Mouse (Mus musculus) liver, adult 2 months (tissue): ENCODE measurements at regions not wholly inside any gene's neighbourhood (a gene's known extent, or its start where the extent isn't known, plus 50 kb on each side); places are given as distances from the start of the nearest gene placed in this dataset.

ENCODE experiments used
- DNase-seq: peaks from one replicate; pipeline ENCODE4 v3.0.0-alpha.2; 2011; ENCODE audit warnings: low read depth, low spot score; ENCODE audit errors: extremely low read depth
- H3K27ac ChIP-seq: fragments of 200-500 bp; replicated peaks from 2 replicates; pipeline ENCODE4 v1.5.1; 2012; ENCODE audit warnings: low read depth, mild to moderate bottlenecking, control low read depth, inconsistent platforms, low read length; ENCODE audit not compliant: insufficient read depth
- H3K27me3 ChIP-seq: fragments of 200-500 bp; 2 replicates; pipeline ENCODE4 v1.6.1; 2012; ENCODE audit warnings: mild to moderate bottlenecking, moderate library complexity, low read length, inconsistent platforms; ENCODE audit not compliant: control insufficient read depth, insufficient read depth
- H3K36me3 ChIP-seq: fragments of 200-500 bp; 2 replicates; pipeline ENCODE4 v1.6.1; 2012; ENCODE audit warnings: low read length, inconsistent platforms; ENCODE audit not compliant: control insufficient read depth, insufficient read depth
- H3K4me1 ChIP-seq: fragments of 200-500 bp; 2 replicates; pipeline ENCODE4 v1.6.1; 2011; ENCODE audit warnings: low read length; ENCODE audit not compliant: control insufficient read depth, insufficient read depth
- H3K4me3 ChIP-seq: fragments of 200-500 bp; 2 replicates; pipeline ENCODE4 v1.5.1; 2011; ENCODE audit warnings: low read depth, mild to moderate bottlenecking, control low read depth, low read length, moderate library complexity; ENCODE audit not compliant: insufficient read depth
- H3K79me2 ChIP-seq: fragments of 200-500 bp; 2 replicates; pipeline ENCODE4 v1.6.1; 2012; ENCODE audit warnings: inconsistent platforms, mild to moderate bottlenecking, low read length, moderate library complexity; ENCODE audit not compliant: control insufficient read depth, insufficient read depth
- H3K9ac ChIP-seq: fragments of 200-500 bp; 2 replicates; pipeline ENCODE4 v1.6.1; 2012; ENCODE audit warnings: low read depth, mild to moderate bottlenecking, control low read depth, inconsistent platforms, low read length
- CTCF ChIP-seq: fragments of 200-500 bp; IDR thresholded peaks from 2 replicates; pipeline ENCODE4 v1.5.1; 2011; ENCODE audit warnings: low read depth, low read length, control low read depth
- POLR2A ChIP-seq: fragments of 200-500 bp; IDR thresholded peaks from 2 replicates; pipeline ENCODE4 v1.6.1; 2011; ENCODE audit warnings: low read length, control low read depth; ENCODE audit not compliant: insufficient read depth; ENCODE audit errors: extremely low read depth
- WGBS: fragments of 180-500 bp; shearing (Covaris S2); methylation state at CpG from one replicate; pipeline ENCODE4 v1.1.7; 2018; 5-methylcytosine and 5-hydroxymethylcytosine counted together

DNA sequence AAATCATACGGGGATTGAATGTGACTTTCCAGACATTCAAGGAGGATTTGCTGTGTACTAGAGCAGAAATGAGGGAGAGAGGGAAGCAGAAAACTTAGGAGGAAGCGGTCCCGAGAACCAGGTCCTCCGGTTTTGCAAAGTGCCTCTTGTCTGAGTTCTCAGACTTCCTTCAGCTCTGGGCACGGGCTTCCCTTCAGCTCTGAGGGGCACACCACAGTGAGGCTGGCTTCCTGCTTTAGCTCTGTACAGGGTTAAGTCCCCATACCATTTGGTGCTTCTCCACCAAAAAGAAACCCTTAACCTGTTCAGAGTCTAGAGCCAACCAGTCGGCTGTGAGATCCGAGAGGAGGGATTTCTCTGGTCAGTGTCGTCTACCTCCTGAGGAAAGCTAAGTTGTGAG, 167.8 kb upstream of the Sh3bp4 start:
- Histone ChIP-seq H3K9ac (no peak overlapping the region), H3K27me3 (no peaks in the 10 kb centered on the region), H3K79me2 (no peaks in the 10 kb centered on the region), H3K4me3 (no peak overlapping the region), H3K27ac (no peak overlapping the region), H3K4me1 (no peaks in the 10 kb centered on the region), H3K36me3 (no peaks in the 10 kb centered on the region)
- DNase-seq, result no peak
- WGBS, result 81% methylated on average over 8 of the region's 8 CpGs
- TF ChIP-seq POLR2A, result no peak
- no peak for TF ChIP-seq CTCF

DNA sequence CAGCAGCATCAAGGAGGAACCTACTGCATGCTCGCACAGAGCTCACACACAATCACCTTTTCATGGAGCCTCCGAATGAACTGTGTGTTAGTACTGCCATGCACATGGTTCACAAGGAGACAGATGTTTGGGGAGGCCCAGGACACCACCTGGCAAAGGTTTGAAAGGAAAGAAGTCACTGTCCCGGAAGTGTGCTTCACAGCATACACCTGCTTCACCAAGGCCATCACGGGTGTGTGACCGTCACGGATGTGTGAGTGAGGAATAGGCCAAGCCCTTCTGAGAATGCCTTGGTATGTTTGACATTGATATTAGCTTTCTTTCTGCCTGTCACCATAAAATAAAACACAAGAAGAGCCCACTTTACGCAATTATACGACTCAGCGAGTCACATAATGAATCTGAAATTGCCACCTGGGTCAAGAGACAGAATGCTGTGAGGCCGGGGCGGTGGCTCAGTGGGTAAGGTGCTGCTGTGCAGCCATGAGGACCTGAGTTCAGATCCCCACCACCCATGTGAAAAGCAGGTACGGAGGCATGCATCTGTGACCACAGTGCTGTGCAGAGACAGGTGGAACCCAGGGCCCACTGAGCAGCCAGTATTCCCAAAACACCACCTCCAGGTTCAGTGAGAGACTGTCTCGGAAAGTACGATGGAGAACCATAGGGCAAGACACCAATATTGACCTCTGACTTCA, 162.3 kb upstream of the Sh3bp4 start:
- Histone ChIP-seq H3K36me3 (no peaks in the 10 kb centered on the region), H3K27ac (no peak overlapping the region), H3K4me1 (no peaks in the 10 kb centered on the region), H3K9ac (no peak overlapping the region), H3K79me2 (no peaks in the 10 kb centered on the region), H3K4me3 (no peak overlapping the region), H3K27me3 (no peaks in the 10 kb centered on the region)
- TF ChIP-seq CTCF, result no peak
- TF ChIP-seq POLR2A, result no peak
- 96% methylated on average over 14 of the region's 14 CpGs for WGBS
- DNase-seq, result no peak

DNA sequence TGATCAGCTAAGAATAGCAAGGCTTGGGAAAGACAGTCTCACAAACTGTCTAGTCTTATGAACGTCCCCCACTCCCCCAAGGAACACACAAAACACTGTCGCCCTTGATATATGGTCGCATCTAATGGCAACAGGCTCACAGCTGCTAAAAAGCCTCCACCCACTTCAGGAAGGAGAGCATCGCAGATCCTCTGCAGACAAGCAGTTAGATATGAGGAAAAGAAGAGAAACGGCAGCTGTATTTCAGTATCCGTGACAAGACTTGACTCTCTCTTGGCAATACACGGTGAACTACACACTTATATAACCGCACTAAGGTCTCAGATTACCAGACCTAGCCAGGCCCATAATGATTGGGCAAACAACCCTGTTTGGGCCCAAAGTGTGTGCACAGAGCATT, 161.5 kb upstream of the Sh3bp4 start:
- Histone ChIP-seq H3K4me1 (no peaks in the 10 kb centered on the region), H3K27me3 (no peaks in the 10 kb centered on the region), H3K79me2 (no peaks in the 10 kb centered on the region), H3K9ac (no peak overlapping the region), H3K27ac (no peak overlapping the region), H3K36me3 (no peaks in the 10 kb centered on the region), H3K4me3 (no peak overlapping the region)
- DNase-seq, result no peak
- TF ChIP-seq CTCF, result no peak
- no peak for TF ChIP-seq POLR2A
- WGBS, result 63% methylated on average over 8 of the region's 8 CpGs

DNA sequence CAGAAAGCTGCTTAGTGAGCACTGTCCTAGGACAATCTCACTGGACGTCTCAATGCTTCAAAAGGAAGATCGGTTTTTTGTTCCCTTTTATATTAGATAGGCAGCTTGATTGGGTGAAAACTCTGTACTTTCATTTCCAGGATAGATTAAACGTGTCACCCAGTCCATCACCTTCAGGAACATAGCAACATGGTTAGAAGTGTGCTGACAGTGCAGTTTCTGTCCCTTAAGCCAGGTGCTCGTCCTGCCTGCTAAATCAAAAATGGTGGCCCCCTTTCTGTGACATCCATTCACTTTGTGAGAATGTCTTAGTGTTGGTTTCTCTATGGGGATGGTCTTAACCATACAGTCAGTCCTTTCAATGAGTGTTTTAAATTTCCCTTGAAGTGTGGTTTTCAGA, 160.9 kb upstream of the Sh3bp4 start:
- Histone ChIP-seq H3K4me3 (no peak overlapping the region), H3K36me3 (no peaks in the 10 kb centered on the region), H3K27ac (no peak overlapping the region), H3K4me1 (no peaks in the 10 kb centered on the region), H3K79me2 (no peaks in the 10 kb centered on the region), H3K27me3 (no peaks in the 10 kb centered on the region), H3K9ac (no peak overlapping the region)
- TF ChIP-seq POLR2A, result no peak
- no peak for TF ChIP-seq CTCF
- DNase-seq, result no peak
- WGBS, result 81% methylated on average over 4 of the region's 4 CpGs

DNA sequence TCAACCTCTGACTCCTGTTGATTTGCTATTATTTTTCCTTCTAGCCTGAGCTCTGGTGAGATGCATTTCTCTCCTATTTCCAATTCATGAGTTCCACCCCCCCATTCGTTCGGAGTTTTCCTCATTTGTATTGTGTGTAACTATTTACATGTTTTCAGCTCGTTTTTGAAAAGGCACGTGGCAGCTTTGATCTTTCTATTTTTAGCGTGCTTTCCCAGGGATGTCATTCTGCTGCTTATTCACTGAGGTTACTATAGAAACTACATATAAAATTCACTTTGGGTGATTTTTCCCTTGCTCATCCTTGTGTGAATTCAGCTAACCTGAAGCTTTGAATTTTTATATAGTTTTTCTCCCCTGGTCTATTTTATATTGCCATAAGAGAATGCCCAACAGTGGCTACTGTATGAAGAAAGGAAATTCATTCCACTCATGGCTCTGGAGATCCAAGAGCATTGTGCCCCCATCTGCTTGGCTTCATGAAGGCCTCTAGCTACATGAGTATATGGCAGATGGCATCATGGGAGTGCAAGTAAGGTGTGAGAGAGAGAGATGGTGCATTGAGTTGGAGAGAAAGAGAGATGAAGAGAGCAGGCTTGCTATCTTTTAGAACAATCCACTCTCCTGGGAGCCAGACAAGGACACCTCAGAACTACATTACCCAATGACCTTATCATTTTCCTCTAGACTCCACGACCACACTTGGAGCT, 160.2 kb upstream of the Sh3bp4 start:
- no peaks in the 10 kb centered on the region for H3K4me1 ChIP-seq
- TF ChIP-seq POLR2A, result no peak
- no peak for TF ChIP-seq CTCF
- 81% methylated on average over 6 of the region's 6 CpGs for WGBS
- no peak overlapping the region for H3K4me3 ChIP-seq
- no peaks in the 10 kb centered on the region for H3K79me2 ChIP-seq
- no peaks in the 10 kb centered on the region for H3K36me3 ChIP-seq
- no peak overlapping the region for H3K27ac ChIP-seq
- no peak for DNase-seq
- no peak overlapping the region for H3K9ac ChIP-seq
- no peaks in the 10 kb centered on the region for H3K27me3 ChIP-seq

DNA sequence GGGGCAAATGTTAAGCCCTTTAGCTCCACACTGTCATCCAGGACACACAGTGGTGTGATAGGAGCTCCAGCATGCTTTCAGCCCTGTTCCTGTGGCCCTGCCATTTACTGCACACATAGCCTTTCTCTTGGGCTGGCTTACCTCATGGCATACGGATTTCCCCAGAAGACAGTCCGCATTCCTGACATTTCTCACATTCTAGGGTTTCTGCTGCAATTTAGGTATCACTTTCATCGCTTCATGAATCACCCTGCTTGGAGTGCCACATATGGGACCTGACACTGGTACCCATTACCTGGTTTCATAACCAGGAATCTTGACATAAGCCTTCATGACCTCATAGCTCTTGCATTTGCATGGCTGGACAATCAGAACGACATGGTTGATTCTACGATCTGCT, 158.5 kb upstream of the Sh3bp4 start:
- no peak overlapping the region for H3K27ac ChIP-seq
- H3K36me3 ChIP-seq, result no peaks in the 10 kb centered on the region
- H3K79me2 ChIP-seq, result no peaks in the 10 kb centered on the region
- DNase-seq, result no peak
- H3K4me1 ChIP-seq, result no peaks in the 10 kb centered on the region
- no peaks in the 10 kb centered on the region for H3K27me3 ChIP-seq
- H3K9ac ChIP-seq, result no peak overlapping the region
- no peak overlapping the region for H3K4me3 ChIP-seq
- 88% methylated on average over 5 of the region's 5 CpGs for WGBS
- TF ChIP-seq POLR2A (no peak), CTCF (no peak)
